Mouse (Mus musculus): ENCODE results near the gene Grtp1. TPM values are rescaled to one million over a fixed set of nuclear protein-coding genes. Genes with fewer than 3 reads are reported as not detected.

The Grtp1 gene
- polyA plus RNA-seq (2015; fragmentation: Nextera tagmentation; extraction: Ambion mirVana), result 15.0 and 17.9 TPM in 2 replicates

DNA sequence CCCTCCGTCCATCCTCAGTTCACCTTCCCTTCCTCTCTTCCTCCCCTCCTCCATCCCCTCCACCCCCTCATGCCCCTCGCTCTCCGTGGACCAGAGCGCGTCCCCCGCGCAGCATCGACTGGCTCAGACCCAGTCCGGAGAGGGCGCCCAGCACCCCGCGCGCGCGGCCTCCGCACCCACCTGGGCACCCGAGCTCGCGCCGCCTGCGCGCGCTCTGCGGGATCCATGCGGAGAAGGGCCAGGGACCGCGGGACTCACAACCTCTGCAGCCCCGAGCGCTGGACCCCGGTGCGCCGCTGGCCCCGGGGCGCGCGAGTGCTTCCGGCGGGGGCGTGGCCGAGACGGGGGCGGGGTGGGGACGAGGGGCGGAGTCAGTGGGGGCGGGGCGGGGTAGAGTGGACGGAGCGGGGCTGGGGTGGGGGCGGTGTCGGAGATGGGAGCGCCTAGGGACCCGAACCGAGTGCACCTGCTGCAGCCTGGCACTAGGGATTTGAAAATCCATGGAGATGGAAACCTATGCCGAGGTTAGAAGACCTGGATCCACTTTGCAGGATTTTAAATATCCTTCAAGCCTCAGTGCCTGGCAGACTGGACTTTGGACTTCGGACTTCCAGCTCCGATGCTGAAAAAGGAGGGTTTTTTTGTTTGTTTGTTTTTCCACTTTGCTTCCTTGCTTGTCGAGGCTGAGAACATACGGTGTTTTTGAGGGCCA, at the start of gene Grtp1:
Gene Grtp1, minus strand, starts transcription at position 320 of the 712 bp plus-strand sequence.
- no peaks in the 10 kb centered on the region for H3K9me3 ChIP-seq
- H3K27ac ChIP-seq, result no peak within 1 kb of the TSS
- peak; percentile 82 for ATAC-seq
- H3K9ac ChIP-seq (replicated peaks), result peak within 1 kb of the TSS; percentile 78
- under 1% methylated on average over 58 of the region's 58 CpGs for WGBS
- peak within 1 kb of the TSS; percentile 87 for H3K4me2 ChIP-seq (replicated peaks)
- peaks cover 33% of the 10 kb centered on the region for H3K27me3 ChIP-seq
- H3K4me3 ChIP-seq (replicated peaks), result peak within 1 kb of the TSS; percentile 78
- no peaks in the 10 kb centered on the region for H3K36me3 ChIP-seq
- peaks cover 17% of the 10 kb centered on the region for H3K4me1 ChIP-seq (replicated peaks)

- H3K27me3 ChIP-seq, result no peaks in the 10 kb centered on the region
- H3K4me2 ChIP-seq (replicated peaks), result no peak overlapping the region
- no peaks in the 10 kb centered on the region for H3K36me3 ChIP-seq
- H3K9me3 ChIP-seq, result no peaks in the 10 kb centered on the region
- H3K27ac ChIP-seq, result no peak overlapping the region
- H3K4me3 ChIP-seq (replicated peaks), result no peak overlapping the region
- H3K4me1 ChIP-seq (replicated peaks), result no peaks in the 10 kb centered on the region
- ATAC-seq, result no peak
- WGBS, result 88% methylated on average over 11 of the region's 11 CpGs
- H3K9ac ChIP-seq (replicated peaks), result no peak overlapping the region
Observed at GRCm38 (mm10) chr8:13244343-13244880, 44.0 kb upstream of the Grtp1 start.

DNA sequence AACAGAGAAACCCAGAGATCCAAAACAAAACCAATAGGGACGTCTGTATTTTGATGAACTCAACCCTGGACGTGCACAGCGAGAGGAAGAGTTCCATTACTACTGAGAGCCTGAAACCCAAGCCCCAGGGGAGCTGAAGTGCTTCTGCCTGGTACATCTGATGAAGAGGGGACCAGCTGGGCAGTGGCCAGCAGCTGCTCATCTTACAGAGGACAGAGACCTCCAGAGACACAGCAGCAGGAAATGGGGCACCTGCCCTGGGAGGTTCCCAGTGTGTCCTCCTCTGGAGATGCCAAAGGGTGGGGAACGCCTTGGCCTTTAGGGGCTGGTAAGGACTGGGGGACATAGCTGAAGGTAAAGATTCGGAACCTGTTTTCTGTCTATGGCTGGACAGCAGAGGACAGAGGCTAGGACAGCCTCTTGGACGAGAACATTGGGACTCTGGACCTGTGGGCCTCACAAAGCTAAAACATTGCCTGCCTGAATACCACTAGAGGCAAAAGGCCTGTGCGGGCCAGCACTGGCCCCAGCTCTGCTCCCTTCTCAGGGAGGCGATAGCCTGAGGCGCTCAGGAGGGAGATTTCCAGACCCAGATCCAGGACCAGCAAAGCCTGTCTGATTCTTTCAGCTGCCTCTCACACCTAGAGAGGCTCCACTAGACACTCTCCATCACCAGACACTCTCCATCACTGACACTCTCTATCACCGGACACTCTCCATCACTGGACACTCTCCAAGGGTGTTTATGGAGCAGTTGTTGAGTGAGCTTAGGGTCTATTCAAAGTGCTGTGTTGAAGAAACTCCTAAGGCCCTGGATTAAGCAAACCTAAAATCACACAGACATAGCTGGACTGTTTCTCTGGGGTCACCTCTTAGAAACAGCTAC, 42.8 kb upstream of the Grtp1 start:
- H3K4me2 ChIP-seq (replicated peaks), result no peak overlapping the region
- H3K27ac ChIP-seq, result no peak overlapping the region
- WGBS, result 84% methylated on average over 10 of the region's 10 CpGs
- H3K9ac ChIP-seq (replicated peaks), result no peak overlapping the region
- ATAC-seq, result no peak
- H3K9me3 ChIP-seq, result no peaks in the 10 kb centered on the region
- H3K4me1 ChIP-seq (replicated peaks), result no peaks in the 10 kb centered on the region
- no peaks in the 10 kb centered on the region for H3K36me3 ChIP-seq
- no peaks in the 10 kb centered on the region for H3K27me3 ChIP-seq
- H3K4me3 ChIP-seq (replicated peaks), result no peak overlapping the region

DNA sequence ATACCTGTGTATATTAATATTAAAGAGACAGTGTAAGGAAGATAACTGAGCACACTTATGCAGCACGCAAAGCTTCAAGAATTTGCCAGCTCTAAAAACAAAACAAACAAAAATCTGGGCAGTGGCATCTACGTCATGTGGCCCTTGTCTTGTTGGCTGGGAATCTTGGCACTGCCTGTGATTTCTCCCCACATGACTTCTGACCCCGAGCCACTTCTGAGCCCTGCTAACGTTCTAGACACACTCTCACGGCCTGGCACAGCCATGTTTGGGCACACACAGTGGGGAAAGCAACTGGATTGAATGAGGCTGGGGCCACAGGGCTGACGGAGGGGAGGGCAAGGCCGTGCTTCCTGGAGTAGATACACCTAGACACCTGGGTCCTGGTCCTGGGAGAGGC, 40.3 kb upstream of the Grtp1 start:
- H3K27ac ChIP-seq, result no peak overlapping the region
- no peak overlapping the region for H3K4me3 ChIP-seq (replicated peaks)
- no peak overlapping the region for H3K9ac ChIP-seq (replicated peaks)
- ATAC-seq, result no peak
- H3K36me3 ChIP-seq, result no peaks in the 10 kb centered on the region
- H3K4me1 ChIP-seq (replicated peaks), result no peaks in the 10 kb centered on the region
- no peak overlapping the region for H3K4me2 ChIP-seq (replicated peaks)
- 84% methylated on average over 7 of the region's 7 CpGs for WGBS
- H3K27me3 ChIP-seq, result no peaks in the 10 kb centered on the region
- no peaks in the 10 kb centered on the region for H3K9me3 ChIP-seq

DNA sequence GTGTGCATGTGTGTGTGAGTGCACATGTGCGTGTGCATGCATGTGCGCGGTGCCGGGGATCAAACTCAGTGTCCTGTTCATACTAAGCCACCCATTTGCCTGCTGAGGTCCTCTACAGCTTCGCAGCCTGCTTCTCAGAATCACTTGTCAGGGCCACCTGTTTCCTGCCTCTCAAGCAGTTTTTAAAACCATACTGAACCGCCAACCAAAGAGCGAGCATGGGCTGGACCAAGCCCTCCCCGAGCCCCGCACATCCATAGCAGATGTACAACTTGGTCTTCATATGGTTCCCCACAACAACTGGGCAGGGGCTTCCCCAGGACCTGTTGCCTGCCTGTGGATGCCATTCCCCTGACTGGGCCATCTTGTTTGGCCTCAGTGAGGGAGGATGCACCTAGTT, 39.6 kb upstream of the Grtp1 start:
- 90% methylated on average over 9 of the region's 9 CpGs for WGBS

DNA sequence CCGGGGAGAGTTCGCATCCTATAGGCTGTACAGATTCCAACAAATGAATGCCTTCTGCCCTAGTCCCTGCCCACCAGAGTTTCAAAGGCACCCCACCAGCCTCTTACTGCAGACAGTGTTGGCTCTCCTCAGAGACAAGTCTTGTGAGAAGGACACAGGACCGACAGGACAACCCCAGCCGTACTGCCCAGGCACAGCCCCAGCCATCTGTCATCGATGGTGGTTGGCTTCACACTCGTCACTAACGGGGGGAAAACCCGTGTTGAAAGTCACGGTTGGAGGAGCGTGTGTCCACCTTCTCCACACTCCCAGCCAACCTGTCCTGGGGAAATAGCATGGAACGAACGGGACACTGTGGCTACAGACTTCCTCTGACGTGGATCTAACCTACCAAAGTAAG, 34.4 kb upstream of the Grtp1 start:
- Histone ChIP-seq H3K27me3 (no peaks in the 10 kb centered on the region), H3K4me2 (replicated peaks) (no peak overlapping the region), H3K9ac (replicated peaks) (no peak overlapping the region), H3K27ac (no peak overlapping the region), H3K4me3 (replicated peaks) (no peak overlapping the region), H3K36me3 (no peaks in the 10 kb centered on the region), H3K9me3 (no peaks in the 10 kb centered on the region), H3K4me1 (replicated peaks) (no peaks in the 10 kb centered on the region)
- 88% methylated on average over 13 of the region's 13 CpGs for WGBS
- no peak for ATAC-seq

More for the DNA sequence above, 39.6 kb upstream of the Grtp1 start:
- no peak overlapping the region for H3K9ac ChIP-seq (replicated peaks)
- no peaks in the 10 kb centered on the region for H3K9me3 ChIP-seq
- H3K36me3 ChIP-seq, result no peaks in the 10 kb centered on the region
- no peaks in the 10 kb centered on the region for H3K4me1 ChIP-seq (replicated peaks)
- no peaks in the 10 kb centered on the region for H3K27me3 ChIP-seq
- no peak overlapping the region for H3K27ac ChIP-seq
- no peak overlapping the region for H3K4me2 ChIP-seq (replicated peaks)
- ATAC-seq, result no peak
- H3K4me3 ChIP-seq (replicated peaks), result no peak overlapping the region

GRCm38 (mm10) chr8:13230471-13230870, 30.1 kb upstream of the Grtp1 start:
- peaks cover 12% of the 10 kb centered on the region for H3K4me1 ChIP-seq (replicated peaks)
- no peaks in the 10 kb centered on the region for H3K27me3 ChIP-seq
- H3K9ac ChIP-seq (replicated peaks), result no peak overlapping the region
- 94% methylated on average over 4 of the region's 4 CpGs for WGBS
- no peak overlapping the region for H3K4me2 ChIP-seq (replicated peaks)
- no peaks in the 10 kb centered on the region for H3K9me3 ChIP-seq
- H3K36me3 ChIP-seq, result no peaks in the 10 kb centered on the region
- H3K4me3 ChIP-seq (replicated peaks), result no peak overlapping the region
- ATAC-seq, result no peak
- H3K27ac ChIP-seq, result no peak overlapping the region

- 92% methylated on average over 12 of the region's 12 CpGs for WGBS
Observed at GRCm38 (mm10) chr8:13229802-13230201, 29.4 kb upstream of the Grtp1 start.

DNA sequence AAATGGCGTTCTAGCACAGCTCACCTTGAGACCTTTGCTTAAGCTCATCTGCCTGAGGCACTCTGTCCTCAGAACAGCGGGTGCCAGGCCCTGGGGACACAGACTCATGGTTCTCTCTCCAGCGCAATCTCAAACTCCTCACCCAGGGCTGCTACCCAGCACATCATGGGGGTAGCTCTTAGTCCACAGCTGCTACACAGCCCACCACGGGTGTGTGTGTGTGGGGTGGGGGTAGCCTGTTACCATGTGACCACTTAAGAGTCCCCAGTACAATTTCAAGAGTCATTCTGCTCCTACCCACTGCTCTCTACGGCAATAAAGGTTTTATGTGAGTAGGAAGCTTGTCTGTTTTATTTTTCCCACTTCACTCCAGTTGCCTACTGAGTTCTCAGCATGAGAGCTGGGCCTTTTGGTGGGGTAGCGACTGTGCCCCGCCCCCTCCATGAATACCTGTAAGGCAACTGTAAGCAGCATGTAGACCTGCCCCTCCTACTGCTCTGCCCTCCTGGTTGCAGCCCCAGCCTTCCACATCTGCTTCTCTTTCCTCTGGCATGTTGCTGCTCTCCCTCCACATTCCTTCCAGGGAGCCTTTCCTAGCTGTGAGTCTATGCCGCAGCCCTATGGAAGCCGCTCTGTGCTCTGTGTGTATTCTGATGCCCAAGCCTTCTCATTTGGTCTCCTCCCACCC, 28.6 kb upstream of the Grtp1 start:
- no peak for ATAC-seq

More at GRCm38 (mm10) chr8:13229802-13230201, 29.4 kb upstream of the Grtp1 start:
- Histone ChIP-seq H3K27me3 (no peaks in the 10 kb centered on the region), H3K36me3 (no peaks in the 10 kb centered on the region), H3K4me1 (replicated peaks) (peaks cover 12% of the 10 kb centered on the region), H3K4me2 (replicated peaks) (no peak overlapping the region), H3K9ac (replicated peaks) (no peak overlapping the region), H3K9me3 (no peaks in the 10 kb centered on the region), H3K27ac (no peak overlapping the region), H3K4me3 (replicated peaks) (no peak overlapping the region)
- ATAC-seq, result no peak

GRCm38 (mm10) chr8:13227184-13227583, 26.8 kb upstream of the Grtp1 start:
- no peak overlapping the region for H3K9ac ChIP-seq (replicated peaks)
- H3K4me2 ChIP-seq (replicated peaks), result no peak overlapping the region
- no peak for ATAC-seq
- no peaks in the 10 kb centered on the region for H3K9me3 ChIP-seq
- no peak overlapping the region for H3K4me3 ChIP-seq (replicated peaks)
- no peaks in the 10 kb centered on the region for H3K27me3 ChIP-seq
- WGBS, result 69% methylated on average over 3 of the region's 3 CpGs
- H3K36me3 ChIP-seq, result no peaks in the 10 kb centered on the region
- peaks cover 12% of the 10 kb centered on the region for H3K4me1 ChIP-seq (replicated peaks)
- H3K27ac ChIP-seq, result no peak overlapping the region

More for the DNA sequence above, 28.6 kb upstream of the Grtp1 start:
- no peak overlapping the region for H3K4me3 ChIP-seq (replicated peaks)
- H3K4me1 ChIP-seq (replicated peaks), result peaks cover 12% of the 10 kb centered on the region
- no peak overlapping the region for H3K27ac ChIP-seq
- H3K27me3 ChIP-seq, result no peaks in the 10 kb centered on the region
- H3K4me2 ChIP-seq (replicated peaks), result no peak overlapping the region
- no peaks in the 10 kb centered on the region for H3K36me3 ChIP-seq
- no peaks in the 10 kb centered on the region for H3K9me3 ChIP-seq
- WGBS, result 69% methylated on average over 9 of the region's 9 CpGs
- no peak overlapping the region for H3K9ac ChIP-seq (replicated peaks)

DNA sequence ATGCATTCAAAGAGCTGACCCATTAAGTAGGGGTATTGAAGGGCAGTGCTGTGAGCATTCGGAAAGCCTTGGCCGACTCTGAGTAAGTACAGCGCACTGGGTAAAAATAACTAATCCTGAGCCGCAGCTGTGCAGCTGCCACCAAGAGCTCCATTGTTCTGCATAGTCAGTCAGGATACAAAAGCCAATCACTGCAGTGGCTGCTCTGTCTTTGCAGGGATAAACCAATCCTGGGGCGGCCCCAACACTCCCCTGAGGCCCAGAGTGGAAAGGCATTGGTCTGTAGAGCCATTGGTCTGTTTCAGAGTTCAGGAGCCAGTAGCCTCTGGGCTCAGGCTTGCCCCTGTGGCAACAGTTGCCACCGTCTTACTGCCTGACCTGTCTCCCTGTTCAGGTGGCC, 25.9 kb upstream of the Grtp1 start:
- peaks cover 12% of the 10 kb centered on the region for H3K4me1 ChIP-seq (replicated peaks)
- H3K36me3 ChIP-seq, result no peaks in the 10 kb centered on the region
- H3K9me3 ChIP-seq, result no peaks in the 10 kb centered on the region
- no peaks in the 10 kb centered on the region for H3K27me3 ChIP-seq
- no peak overlapping the region for H3K4me2 ChIP-seq (replicated peaks)
- H3K4me3 ChIP-seq (replicated peaks), result no peak overlapping the region
- ATAC-seq, result peak; percentile 88
- 18% methylated on average over 6 of the region's 6 CpGs for WGBS
- H3K9ac ChIP-seq (replicated peaks), result no peak overlapping the region
- 0 out of 2 replicates have a peak overlapping the region, but pooled peaks have one; percentile 20 for H3K27ac ChIP-seq

Measured in midbrain, embryonic 13.5 days (tissue).